Mouse (Mus musculus) monocyte, adult 2 months (primary cell): Measurements from ENCODE around the gene Arhgef18.

ENCODE experiments used
- DNase-seq, 2 experiments: peaks; one replicate each; pipeline ENCODE4 v3.0.0; 2022; ENCODE audit warnings: low spot score in 2 of 2, low read depth in 1 of 2

Gene Arhgef18

DNA sequence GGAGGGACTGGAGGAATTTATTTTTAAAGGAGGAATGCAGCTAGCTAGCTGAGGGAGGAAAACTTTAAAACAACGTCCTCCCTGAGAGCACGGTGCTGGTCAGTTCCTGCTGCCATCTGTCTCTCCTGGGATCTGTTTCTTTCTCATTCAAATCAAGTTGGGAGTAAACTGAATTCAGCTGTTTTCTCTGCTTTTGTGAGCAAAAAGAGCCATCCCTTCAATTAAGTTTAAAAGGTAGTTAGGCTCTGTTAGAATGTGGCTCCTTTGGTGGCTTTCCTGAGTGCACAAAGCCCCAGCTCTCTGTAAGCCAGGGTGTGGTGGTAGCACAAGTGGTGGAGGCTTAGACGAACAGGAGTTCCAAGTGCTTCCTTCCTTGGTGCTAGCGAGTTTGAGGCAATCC lies 2.4 kb downstream of the Arhgef18 start:
- DNase-seq = no peak

DNA sequence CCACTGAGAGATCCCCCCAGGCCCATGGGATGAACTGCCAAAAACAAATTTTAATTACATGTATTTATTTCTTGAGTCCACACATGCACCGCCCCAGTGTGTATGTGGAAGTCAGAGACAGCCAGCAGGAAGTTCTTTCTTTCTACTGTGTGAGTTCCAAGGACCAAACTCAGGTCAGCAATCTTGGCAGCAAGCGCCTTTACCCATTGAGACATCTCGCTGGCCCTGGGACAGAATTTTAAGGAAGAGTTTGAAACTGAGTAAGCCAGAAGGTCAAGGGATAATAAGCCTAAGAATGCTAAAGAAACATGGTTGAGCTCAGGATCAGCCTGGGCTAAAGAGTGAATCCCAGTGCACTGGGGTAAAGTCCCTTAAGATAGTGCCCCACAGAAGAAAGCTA lies 4.8 kb downstream of the Arhgef18 start:
- no peak for DNase-seq

GRCm38 (mm10) chr8:3400509-3400908 lies 7.7 kb downstream of the Arhgef18 start:
- DNase-seq = no peak

DNA sequence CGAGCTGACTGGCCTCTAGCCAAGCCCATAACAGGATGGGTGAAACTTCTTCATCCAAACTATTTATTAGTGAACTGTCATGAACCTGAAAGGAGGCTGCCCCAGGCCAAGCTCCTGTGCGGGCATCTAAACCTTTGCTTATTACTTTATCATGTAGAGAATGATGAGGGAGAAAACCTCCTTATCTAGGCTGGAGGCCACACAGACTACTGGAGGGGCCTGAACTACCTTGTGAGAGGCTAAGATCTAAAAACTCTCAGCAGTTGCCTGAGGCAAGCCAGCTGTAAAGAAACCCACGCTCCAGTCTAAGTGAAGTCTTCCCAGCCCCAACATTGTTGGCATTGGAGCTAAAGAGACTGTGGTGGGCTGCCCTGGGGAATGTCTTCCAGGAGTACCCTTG lies 14.6 kb downstream of the Arhgef18 start:
- no peak for DNase-seq

- DNase-seq = no peak
Measured at GRCm38 (mm10) chr8:3411085-3411484, 18.3 kb downstream of the Arhgef18 start.

- DNase-seq = no peak
Measured at GRCm38 (mm10) chr8:3411901-3412301, 19.1 kb downstream of the Arhgef18 start.

- no peak for DNase-seq
Measured at GRCm38 (mm10) chr8:3412816-3413215, 20.0 kb downstream of the Arhgef18 start.

- no peak for DNase-seq
Measured at GRCm38 (mm10) chr8:3414639-3415190, 21.9 kb downstream of the Arhgef18 start.

DNA sequence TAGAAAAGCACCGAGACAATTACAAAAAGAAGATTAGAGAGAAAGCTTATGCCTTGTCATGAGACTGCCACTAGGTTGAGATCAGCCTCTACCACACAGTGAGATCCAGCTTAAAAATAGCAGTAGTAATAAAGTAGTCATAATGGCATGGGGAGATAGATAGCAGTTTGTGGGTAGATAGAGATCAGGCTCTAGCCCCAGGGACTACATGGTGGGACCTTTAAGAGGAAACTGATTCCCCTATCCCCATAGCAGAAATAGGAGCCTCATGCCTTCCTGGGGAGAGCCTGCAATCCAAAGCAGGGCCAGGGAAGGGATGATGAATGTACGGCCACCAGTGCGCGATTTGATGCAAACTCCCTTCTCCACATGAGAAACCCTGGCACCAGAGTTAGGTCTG lies 22.5 kb downstream of the Arhgef18 start:
- DNase-seq = no peak

- no peak for DNase-seq
Measured at GRCm38 (mm10) chr8:3415661-3416060, 22.9 kb downstream of the Arhgef18 start.

DNA sequence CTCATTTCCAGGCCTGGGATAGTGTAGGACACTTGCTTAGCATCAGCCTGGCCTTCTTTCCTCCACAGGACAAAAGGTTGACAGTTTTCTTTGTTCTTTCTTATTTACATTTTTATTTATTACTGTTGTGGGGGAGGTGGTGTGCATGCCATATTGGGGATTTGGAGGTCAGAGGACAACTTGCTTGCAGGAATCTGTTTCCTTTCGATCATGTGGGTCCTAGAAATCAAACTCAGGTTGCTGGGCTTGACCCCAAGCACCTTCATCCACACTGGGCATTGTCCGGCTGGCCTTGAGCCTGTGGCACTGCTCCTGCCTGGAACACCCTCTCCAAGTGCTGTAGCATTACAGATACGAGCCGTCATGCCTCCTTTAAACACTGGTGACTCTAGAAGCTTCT lies 24.0 kb downstream of the Arhgef18 start:
- no peak for DNase-seq

DNA sequence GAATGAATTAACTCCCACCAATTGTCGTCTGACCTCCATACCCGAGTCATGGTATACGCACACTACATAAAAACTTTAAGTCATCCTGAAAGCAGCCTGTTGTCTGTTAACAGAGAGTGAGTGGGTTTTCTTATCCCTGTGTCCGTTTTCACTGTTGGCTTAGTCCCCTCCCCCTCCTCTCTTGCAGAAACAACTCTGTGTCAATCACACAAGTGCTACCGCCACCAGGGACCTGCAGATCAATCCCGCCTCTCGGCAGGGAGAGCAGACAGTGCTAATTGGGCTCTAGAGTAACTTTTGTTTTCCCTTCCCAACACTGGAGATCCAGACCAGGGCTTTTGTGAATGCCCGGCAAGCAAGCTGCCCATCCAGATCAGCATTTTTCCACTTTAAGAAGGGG lies 24.6 kb downstream of the Arhgef18 start:
- no peak for DNase-seq

DNA sequence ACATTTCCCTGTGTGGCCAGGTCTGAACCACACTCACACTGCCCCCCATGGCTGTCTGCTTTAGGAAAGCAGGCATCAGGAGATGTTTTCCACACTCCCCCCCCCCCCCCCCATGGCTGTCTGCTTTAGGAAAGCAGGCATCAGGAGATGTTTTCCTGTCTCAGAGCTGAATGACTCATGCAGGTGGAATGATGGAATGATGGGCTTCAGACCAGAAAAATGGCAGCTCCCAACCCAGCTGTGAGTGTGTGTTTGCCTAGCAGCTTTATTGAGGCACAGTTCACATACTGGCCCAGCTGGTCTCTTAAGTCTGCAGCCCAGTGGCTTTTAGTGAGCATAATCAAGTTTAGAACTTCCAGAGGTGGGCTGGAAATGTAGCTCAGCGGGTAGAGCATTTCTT lies 25.3 kb downstream of the Arhgef18 start:
- DNase-seq = no peak

DNA sequence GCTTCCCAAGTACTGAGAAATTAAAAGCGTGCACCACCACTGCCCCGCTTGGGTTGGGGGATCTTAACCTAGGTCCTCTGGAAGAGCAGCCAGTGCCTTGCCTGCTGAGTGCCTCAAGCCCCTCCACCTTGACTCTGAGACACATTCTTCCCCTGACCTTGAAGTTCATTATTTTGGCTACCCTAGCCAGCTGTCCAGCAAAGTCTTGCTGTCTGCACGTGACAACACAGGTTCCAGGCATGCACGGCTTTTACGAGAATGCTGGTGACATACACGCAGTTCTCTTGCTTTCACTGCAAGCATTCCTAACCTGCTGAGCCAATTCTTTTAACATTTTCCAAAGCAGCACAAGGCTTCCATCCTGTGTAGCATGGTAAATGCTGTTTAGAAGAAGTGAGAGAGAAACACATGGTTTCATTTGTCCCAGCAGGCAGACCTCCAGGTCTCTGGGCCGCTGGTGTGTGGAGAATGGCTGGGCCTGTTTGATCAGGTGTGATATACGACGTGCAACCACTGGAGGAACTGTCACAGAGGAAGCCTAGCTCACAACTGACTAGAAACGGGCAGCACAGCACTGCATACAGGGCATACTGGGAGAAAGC lies 27.4 kb downstream of the Arhgef18 start:
- DNase-seq = no peak

- DNase-seq = no peak
Measured at GRCm38 (mm10) chr8:3421507-3421906, 28.7 kb downstream of the Arhgef18 start.

GRCm38 (mm10) chr8:3425217-3425616 lies 32.4 kb downstream of the Arhgef18 start:
- DNase-seq = no peak

GRCm38 (mm10) chr8:3426211-3426610 lies 33.4 kb downstream of the Arhgef18 start:
- DNase-seq = no peak

- DNase-seq = no peak
Measured at GRCm38 (mm10) chr8:3428426-3428825, 35.6 kb downstream of the Arhgef18 start.

DNA sequence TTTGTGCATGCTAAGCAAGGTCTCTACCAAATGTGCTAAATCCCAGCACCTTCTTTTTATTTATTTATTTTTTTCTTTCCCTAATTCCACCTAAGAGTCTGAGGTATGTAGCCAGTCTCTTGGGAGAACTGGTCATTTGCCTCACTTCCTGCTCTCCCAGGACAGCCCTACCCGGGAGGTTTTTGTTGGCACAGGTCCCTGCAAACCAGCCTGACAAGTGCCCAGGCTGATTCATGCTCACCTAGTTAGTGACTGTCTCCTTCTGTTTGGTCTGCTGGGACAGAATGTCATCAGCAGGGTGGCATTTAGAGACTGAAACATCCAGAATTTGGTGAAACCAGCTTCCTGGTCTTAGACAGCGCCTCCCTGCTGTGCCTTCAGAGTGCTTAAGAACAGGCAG lies 37.2 kb downstream of the Arhgef18 start:
- no peak for DNase-seq

GRCm38 (mm10) chr8:3431113-3431512 lies 38.3 kb downstream of the Arhgef18 start:
- no peak for DNase-seq

DNA sequence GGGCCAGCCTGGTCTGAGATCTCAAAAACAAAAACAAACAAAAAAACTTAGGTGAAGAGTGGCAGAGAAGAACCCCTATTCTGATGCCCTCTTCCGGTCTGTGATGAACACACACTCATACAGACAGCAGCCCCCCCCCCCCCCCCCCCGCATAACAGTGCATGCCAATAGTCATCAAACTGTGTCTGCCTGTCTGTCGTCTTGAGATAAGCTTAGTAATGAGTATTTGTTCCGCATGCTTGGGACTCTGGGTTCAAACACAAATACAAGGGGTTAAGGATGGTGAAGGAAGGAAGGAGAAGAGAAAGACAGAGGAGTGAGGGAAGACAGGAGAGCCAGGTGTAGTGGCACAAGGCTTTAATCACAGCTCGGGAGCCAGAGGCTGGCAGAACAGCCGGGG lies 43.7 kb downstream of the Arhgef18 start:
- DNase-seq = no peak

GRCm38 (mm10) chr8:3439510-3439909 lies 46.7 kb downstream of the Arhgef18 start:
- no peak for DNase-seq

GRCm38 (mm10) chr8:3449226-3449625 lies 56.4 kb downstream of the Arhgef18 start:
- DNase-seq = no peak
